Mouse (Mus musculus): ENCODE results near the gene Tas1r3. TPM values are rescaled to one million over a fixed set of nuclear protein-coding genes. Genes with fewer than 3 reads are reported as not detected.

The Tas1r3 gene
- polyA plus RNA-seq, 1 experiment: 1.9 TPM

- H3K4me1 ChIP-seq (ENCODE audit: control insufficient read depth, insufficient read depth, low read length): peaks cover 19% of the 10 kb centered on the region
- H3K27me3 ChIP-seq (ENCODE audit: control insufficient read depth, insufficient read depth, low read length): no peaks in the 10 kb centered on the region
- no peaks in the 10 kb centered on the region; the same call in 1 of the 2 replicates for H3K36me3 ChIP-seq (ENCODE audit: control insufficient read depth, insufficient read depth, low read length)
- no peak overlapping the region for H3K27ac ChIP-seq (ENCODE audit: control insufficient read depth, insufficient read depth, low read depth, low read length)
- no peak for TF ChIP-seq CTCF (IDR thresholded peaks at IDR 0.05; ENCODE audit: control insufficient read depth, insufficient read depth, insufficient replicate concordance, low read depth, low read length)
- no peak for TF ChIP-seq POLR2A (IDR thresholded peaks at IDR 0.05; ENCODE audit: control insufficient read depth, low read depth, low read length)
- no peak overlapping the region for H3K4me3 ChIP-seq (ENCODE audit: control insufficient read depth, low read depth, low read length)
Measured at GRCm38 (mm10) chr4:155849792-155850451, 13.2 kb downstream of the Tas1r3 start.

- Histone ChIP-seq H3K4me1 (ENCODE audit: control insufficient read depth, insufficient read depth, low read length) (peaks cover 19% of the 10 kb centered on the region), H3K27ac (ENCODE audit: control insufficient read depth, insufficient read depth, low read depth, low read length) (no peak overlapping the region), H3K4me3 (ENCODE audit: control insufficient read depth, low read depth, low read length) (no peak overlapping the region), H3K27me3 (ENCODE audit: control insufficient read depth, insufficient read depth, low read length) (no peaks in the 10 kb centered on the region), H3K36me3 (ENCODE audit: control insufficient read depth, insufficient read depth, low read length) (no peaks in the 10 kb centered on the region; the same call in 1 of the 2 replicates)
- TF ChIP-seq POLR2A (IDR thresholded peaks at IDR 0.05; ENCODE audit: control insufficient read depth, low read depth, low read length) (no peak), CTCF (IDR thresholded peaks at IDR 0.05; ENCODE audit: control insufficient read depth, insufficient read depth, insufficient replicate concordance, low read depth, low read length) (no peak)
Measured at GRCm38 (mm10) chr4:155849391-155849790, 13.8 kb downstream of the Tas1r3 start.

- no peak overlapping the region for H3K27ac ChIP-seq (ENCODE audit: control insufficient read depth, insufficient read depth, low read depth, low read length)
- H3K27me3 ChIP-seq (ENCODE audit: control insufficient read depth, insufficient read depth, low read length): no peaks in the 10 kb centered on the region
- H3K4me1 ChIP-seq (ENCODE audit: control insufficient read depth, insufficient read depth, low read length): peaks cover 19% of the 10 kb centered on the region
- TF ChIP-seq CTCF (IDR thresholded peaks at IDR 0.05; ENCODE audit: control insufficient read depth, insufficient read depth, insufficient replicate concordance, low read depth, low read length): no peak
- TF ChIP-seq POLR2A (IDR thresholded peaks at IDR 0.05; ENCODE audit: control insufficient read depth, low read depth, low read length): no peak
- H3K36me3 ChIP-seq (ENCODE audit: control insufficient read depth, insufficient read depth, low read length): no peaks in the 10 kb centered on the region
- H3K4me3 ChIP-seq (ENCODE audit: control insufficient read depth, low read depth, low read length): peak overlapping the region; percentile 87
Measured at GRCm38 (mm10) chr4:155848434-155849095, 14.6 kb downstream of the Tas1r3 start.

- no peaks in the 10 kb centered on the region; the same call in 1 of the 2 replicates for H3K36me3 ChIP-seq (ENCODE audit: control insufficient read depth, insufficient read depth, low read length)
- peaks cover 19% of the 10 kb centered on the region for H3K4me1 ChIP-seq (ENCODE audit: control insufficient read depth, insufficient read depth, low read length)
- H3K27ac ChIP-seq (ENCODE audit: control insufficient read depth, insufficient read depth, low read depth, low read length): peak overlapping the region; percentile 70
- peak overlapping the region; percentile 87 for H3K4me3 ChIP-seq (ENCODE audit: control insufficient read depth, low read depth, low read length)
- H3K27me3 ChIP-seq (ENCODE audit: control insufficient read depth, insufficient read depth, low read length): no peaks in the 10 kb centered on the region
- TF ChIP-seq POLR2A (IDR thresholded peaks at IDR 0.05; ENCODE audit: control insufficient read depth, low read depth, low read length) (no peak), CTCF (IDR thresholded peaks at IDR 0.05; ENCODE audit: control insufficient read depth, insufficient read depth, insufficient replicate concordance, low read depth, low read length) (no peak)
Measured at GRCm38 (mm10) chr4:155847591-155848352, 15.4 kb downstream of the Tas1r3 start.

GRCm38 (mm10) chr4:155846871-155847578 is 16.1 kb downstream of the Tas1r3 start, which contains the start of gene Dvl1:
Gene Dvl1, plus strand, starts transcription at chr4:155847402.
- no peak for TF ChIP-seq CTCF (IDR thresholded peaks at IDR 0.05; ENCODE audit: control insufficient read depth, insufficient read depth, insufficient replicate concordance, low read depth, low read length)
- peak; percentile 69 for TF ChIP-seq POLR2A (IDR thresholded peaks at IDR 0.05; ENCODE audit: control insufficient read depth, low read depth, low read length)
- Histone ChIP-seq H3K36me3 (ENCODE audit: control insufficient read depth, insufficient read depth, low read length) (no peaks in the 10 kb centered on the region; the same call in 1 of the 2 replicates), H3K4me3 (ENCODE audit: control insufficient read depth, low read depth, low read length) (peak within 1 kb of the TSS; percentile 92), H3K4me1 (ENCODE audit: control insufficient read depth, insufficient read depth, low read length) (peaks cover 19% of the 10 kb centered on the region), H3K27me3 (ENCODE audit: control insufficient read depth, insufficient read depth, low read length) (no peaks in the 10 kb centered on the region), H3K27ac (ENCODE audit: control insufficient read depth, insufficient read depth, low read depth, low read length) (peak within 1 kb of the TSS; percentile 81)

GRCm38 (mm10) chr4:155843231-155843630 is 19.9 kb downstream of the Tas1r3 start:
- TF ChIP-seq CTCF (IDR thresholded peaks at IDR 0.05; ENCODE audit: control insufficient read depth, insufficient read depth, insufficient replicate concordance, low read depth, low read length): no peak
- no peak for TF ChIP-seq POLR2A (IDR thresholded peaks at IDR 0.05; ENCODE audit: control insufficient read depth, low read depth, low read length)
- no peak overlapping the region for H3K4me3 ChIP-seq (ENCODE audit: control insufficient read depth, low read depth, low read length)
- H3K27ac ChIP-seq (ENCODE audit: control insufficient read depth, insufficient read depth, low read depth, low read length): no peak overlapping the region
- no peaks in the 10 kb centered on the region for H3K27me3 ChIP-seq (ENCODE audit: control insufficient read depth, insufficient read depth, low read length)
- no peaks in the 10 kb centered on the region; the same call in 1 of the 2 replicates for H3K36me3 ChIP-seq (ENCODE audit: control insufficient read depth, insufficient read depth, low read length)
- peaks cover 29% of the 10 kb centered on the region for H3K4me1 ChIP-seq (ENCODE audit: control insufficient read depth, insufficient read depth, low read length)

Data from testis, adult 2 months (tissue).